Mouse (Mus musculus): ENCODE data around the gene Olfr1191-ps1. TPM values are rescaled to one million over a fixed set of nuclear protein-coding genes. Genes with fewer than 3 reads are reported as not detected.

The Olfr1191-ps1 gene
- not detected in 2 replicates for polyA plus RNA-seq (2012; rRNA removed)

DNA sequence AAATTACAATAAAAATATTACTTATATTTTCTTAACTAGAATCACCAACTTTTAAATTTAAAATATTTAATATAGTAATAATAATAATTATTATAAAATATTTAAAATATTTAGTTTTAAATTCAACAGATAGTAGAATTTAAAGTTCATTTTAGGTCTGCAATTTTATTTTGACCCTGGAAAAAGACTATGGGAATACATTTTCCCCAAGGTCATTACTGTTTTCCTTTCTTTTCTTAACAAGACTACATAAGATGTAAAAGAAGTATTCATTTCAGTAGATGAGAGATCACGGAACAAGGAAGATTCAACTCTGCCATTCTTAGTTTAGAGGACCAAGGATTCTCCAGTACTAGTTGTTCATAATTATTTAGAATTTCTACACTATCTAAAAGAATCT lies at the start of gene Olfr1191-ps1:
TSS of gene Olfr1191-ps1 (plus strand) at position 301 of the 400 bp plus-strand sequence.

DNA sequence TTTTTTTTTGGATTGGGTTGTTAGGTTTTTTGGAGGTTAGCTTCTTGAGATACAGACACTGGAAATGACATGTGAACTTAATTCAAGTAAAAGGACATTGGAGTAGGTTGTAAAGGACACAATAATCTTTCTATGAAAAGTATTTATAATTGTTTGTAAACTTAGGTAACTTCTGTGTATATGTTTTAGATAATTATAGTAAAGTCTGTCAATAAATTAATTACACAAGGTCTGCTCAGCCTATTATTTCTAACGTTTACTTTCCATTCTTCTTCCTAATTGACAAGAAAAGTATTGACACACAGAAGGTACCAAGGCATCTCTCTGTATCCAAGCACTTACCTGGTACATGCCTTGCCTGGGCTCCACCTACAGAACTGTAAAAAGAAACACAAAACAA lies 7.9 kb downstream of the Olfr1191-ps1 start, which contains the start of gene Olfr1192-ps1:
TSS of gene Olfr1192-ps1 (plus strand) at position 301 of the 400 bp plus-strand sequence.

DNA sequence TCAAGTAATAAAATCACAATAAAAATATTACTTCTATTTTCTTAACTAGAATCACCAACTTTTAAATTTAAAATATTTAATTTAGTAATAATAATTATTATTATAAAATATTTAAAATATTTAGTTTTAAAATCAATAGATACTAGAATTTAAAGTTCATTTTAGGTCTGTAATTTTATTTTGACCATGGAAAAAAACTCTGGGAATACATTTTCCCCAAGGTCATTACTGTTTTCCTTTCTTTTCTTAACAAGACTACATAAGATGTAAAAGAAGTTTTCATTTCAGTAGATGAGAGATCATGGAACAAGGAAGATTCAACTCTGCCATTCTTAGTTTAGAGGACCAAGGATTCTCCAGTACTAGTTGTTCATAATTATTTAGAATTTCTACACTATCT lies 35.0 kb downstream of the Olfr1191-ps1 start, which contains the start of gene Olfr1193:
TSS of gene Olfr1193 (plus strand) at position 301 of the 400 bp plus-strand sequence.

DNA sequence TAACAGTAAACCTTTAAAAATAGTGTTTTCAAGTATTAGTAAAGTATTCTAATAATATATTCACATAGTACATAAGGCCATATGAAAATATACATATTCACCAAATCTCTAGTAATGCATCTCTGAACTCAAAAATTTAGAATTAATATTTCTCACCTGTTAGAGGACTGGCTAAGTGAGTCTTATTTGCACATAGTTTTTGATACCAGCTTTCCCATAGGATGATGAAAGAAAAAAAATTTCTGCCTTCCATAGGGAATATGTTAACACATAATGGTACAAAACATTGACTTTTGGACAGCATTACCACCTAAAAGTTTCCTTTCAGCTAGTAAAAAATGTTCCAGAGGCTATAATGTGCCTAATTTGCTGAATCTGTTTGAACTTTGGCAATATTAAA lies 48.7 kb downstream of the Olfr1191-ps1 start, which contains the start of gene Olfr1195:
TSS of gene Olfr1195 (minus strand) at position 101 of the 400 bp plus-strand sequence.

Other genes with a start within 250 kb of the Olfr1191-ps1 start
- not detected in 2 replicates for gene Olfr1179, start 234.1 kb upstream of the Olfr1191-ps1 start, polyA plus RNA-seq (2012; rRNA removed)
- gene Olfr1180, start 221.4 kb upstream of the Olfr1191-ps1 start, polyA plus RNA-seq (2012; rRNA removed): not detected in 2 replicates
- not detected in 2 replicates for gene Olfr1181, start 214.4 kb upstream of the Olfr1191-ps1 start, polyA plus RNA-seq (2012; rRNA removed)
- not detected in 2 replicates for gene Gm13757, start 191.4 kb upstream of the Olfr1191-ps1 start, polyA plus RNA-seq (2012; rRNA removed)
- not detected in 2 replicates for gene Olfr1183, start 185.7 kb upstream of the Olfr1191-ps1 start, polyA plus RNA-seq (2012; rRNA removed)
- gene Olfr1184, start 156.9 kb upstream of the Olfr1191-ps1 start, polyA plus RNA-seq (2012; rRNA removed): not detected in 2 replicates
- not detected in 2 replicates for gene Olfr1185-ps1, start 147.2 kb upstream of the Olfr1191-ps1 start, polyA plus RNA-seq (2012; rRNA removed)
- gene Olfr1186, start 122.0 kb upstream of the Olfr1191-ps1 start, polyA plus RNA-seq (2012; rRNA removed): not detected in 2 replicates
- not detected in 2 replicates for gene Olfr1188, start 83.6 kb upstream of the Olfr1191-ps1 start, polyA plus RNA-seq (2012; rRNA removed)
- gene Olfr1189, start 54.1 kb upstream of the Olfr1191-ps1 start, polyA plus RNA-seq (2012; rRNA removed): not detected in 2 replicates
- gene Olfr1192-ps1, start 8.0 kb downstream of the Olfr1191-ps1 start, polyA plus RNA-seq (2012; rRNA removed): not detected in 2 replicates
- gene Olfr1193, start 35.1 kb downstream of the Olfr1191-ps1 start, polyA plus RNA-seq (2012; rRNA removed): not detected in 2 replicates
- not detected in 2 replicates for gene Olfr1195, start 48.6 kb downstream of the Olfr1191-ps1 start, polyA plus RNA-seq (2012; rRNA removed)
- not detected in 2 replicates for gene Olfr1196, start 64.1 kb downstream of the Olfr1191-ps1 start, polyA plus RNA-seq (2012; rRNA removed)
- not detected in 2 replicates for gene Olfr1197, start 91.8 kb downstream of the Olfr1191-ps1 start, polyA plus RNA-seq (2012; rRNA removed)
- gene Olfr1198, start 110.8 kb downstream of the Olfr1191-ps1 start, polyA plus RNA-seq (2012; rRNA removed): not detected in 2 replicates
- gene Olfr1199, start 119.9 kb downstream of the Olfr1191-ps1 start, polyA plus RNA-seq (2012; rRNA removed): not detected in 2 replicates
- not detected in 2 replicates for gene Olfr1200, start 129.9 kb downstream of the Olfr1191-ps1 start, polyA plus RNA-seq (2012; rRNA removed)
- gene Olfr1201, start 152.5 kb downstream of the Olfr1191-ps1 start, polyA plus RNA-seq (2012; rRNA removed): not detected in 2 replicates
- gene Olfr1202, start 174.0 kb downstream of the Olfr1191-ps1 start, polyA plus RNA-seq (2012; rRNA removed): not detected in 2 replicates
- not detected in 2 replicates for gene Olfr1205, start 189.2 kb downstream of the Olfr1191-ps1 start, polyA plus RNA-seq (2012; rRNA removed)
- not detected in 2 replicates for gene Olfr1204, start 208.8 kb downstream of the Olfr1191-ps1 start, polyA plus RNA-seq (2012; rRNA removed)
- not detected in 2 replicates for gene Olfr1206, start 222.7 kb downstream of the Olfr1191-ps1 start, polyA plus RNA-seq (2012; rRNA removed)